Mouse (Mus musculus): Measurements from ENCODE around the gene 2900026A02Rik.

DNA sequence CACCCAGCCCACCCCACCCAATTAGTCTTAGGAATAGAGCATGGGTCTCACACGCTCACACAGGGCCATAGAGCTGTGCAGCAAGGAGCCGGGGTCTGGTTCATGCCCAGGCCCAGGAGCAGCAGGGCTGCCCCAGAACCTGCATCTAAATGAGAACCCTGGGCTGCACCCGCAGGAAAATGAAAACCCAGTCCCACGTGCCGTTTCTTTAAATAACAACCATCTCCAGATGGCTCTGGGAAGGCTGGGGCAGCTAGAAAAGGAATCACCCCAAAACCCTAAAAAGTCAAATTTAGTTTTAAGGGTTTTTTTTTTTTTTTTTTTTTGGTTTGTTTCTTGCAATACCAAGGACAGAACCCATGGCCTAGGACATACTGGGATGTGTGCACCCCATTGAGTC, 103.7 kb downstream of the 2900026A02Rik start:
- no peak for TF ChIP-seq MAFK (IDR thresholded peaks at IDR 0.05; ENCODE audit: insufficient read depth, low read depth, low read length)
- no peak for TF ChIP-seq CHD2 (IDR thresholded peaks at IDR 0.05; ENCODE audit: low read depth, low read length)

Measured in ES-E14 (cell line).